Mouse (Mus musculus) liver, embryonic 16.5 days (tissue): Measurements from ENCODE around the gene 1700011L22Rik. TPM values are rescaled to one million over a fixed set of nuclear protein-coding genes. Genes with fewer than 3 reads are reported as not detected.

Source experiments
- ATAC-seq: fragments of 200-750 bp; cut with Nextera tagmentation; 2 replicates; pipeline ENCODE4 v1.8.0; 2017; ENCODE audit warnings: low read depth, mild to moderate bottlenecking, moderate number of reproducible peaks, moderate library complexity
- H3K27ac ChIP-seq: fragments of 300-500 bp; sonication (generic); 2 replicates; pipeline ENCODE4 v1.5.1; 2014; ENCODE audit warnings: mild to moderate bottlenecking, low read length
- H3K27me3 ChIP-seq: fragments of 300-500 bp; sonication (generic); 2 replicates; pipeline ENCODE4 v1.6.1; 2014; ENCODE audit warnings: low read depth, low read length, mixed read lengths; ENCODE audit not compliant: control insufficient read depth, insufficient read depth
- H3K36me3 ChIP-seq: fragments of 300-500 bp; sonication (generic); 2 replicates; pipeline ENCODE4 v1.6.1; 2014; ENCODE audit warnings: mild to moderate bottlenecking; ENCODE audit not compliant: control insufficient read depth, insufficient read depth
- H3K4me1 ChIP-seq: fragments of 300-500 bp; sonication (generic); 2 replicates; pipeline ENCODE4 v1.6.1; 2014; ENCODE audit warnings: low read depth, low read length, mixed read lengths; ENCODE audit not compliant: control insufficient read depth
- H3K4me2 ChIP-seq: fragments of 300-500 bp; sonication (generic); 2 replicates; pipeline ENCODE4 v1.6.1; 2014; ENCODE audit warnings: low read depth, low read length, mixed read lengths
- H3K4me3 ChIP-seq: fragments of 300-500 bp; sonication (generic); 2 replicates; pipeline ENCODE4 v1.5.1; 2014; ENCODE audit warnings: low read depth, mild to moderate bottlenecking, low read length
- H3K9ac ChIP-seq: fragments of 300-500 bp; sonication (generic); 2 replicates; pipeline ENCODE4 v1.6.1; 2014; ENCODE audit warnings: low read depth, low read length
- H3K9me3 ChIP-seq: fragments of 300-500 bp; sonication (generic); replicated peaks from 2 replicates; pipeline ENCODE4 v1.6.1; 2016; ENCODE audit warnings: low read length; ENCODE audit not compliant: control insufficient read depth
- WGBS: fragments of 180-500 bp; shearing (Covaris S2); extraction: QIAGEN DNeasy Blood & Tissue Kit; methylation state at CpG from one replicate; pipeline ENCODE4 v1.1.7; 2014; ENCODE audit not compliant: insufficient replicate concordance; 5-methylcytosine and 5-hydroxymethylcytosine counted together
- polyA plus RNA-seq: library from polyadenylated mRNA; unstranded; fragments of >200 nt; fragmentation: Nextera tagmentation; extraction: Ambion mirVana; gene quantifications from 2 replicates; pipeline ENCODE4 v1.2.1, GENCODE M21; 2015

1700011L22Rik gene
- polyA plus RNA-seq, 1 experiment from 2014 or later: not detected

GRCm38 (mm10) chr8:79208181-79208580 is 40.2 kb downstream of the 1700011L22Rik start:
- H3K4me2 ChIP-seq: no peak overlapping the region
- H3K4me1 ChIP-seq: no peaks in the 10 kb centered on the region; the same call in 1 of the 2 replicates
- no peaks in the 10 kb centered on the region for H3K36me3 ChIP-seq
- ATAC-seq: no peak
- no peak overlapping the region for H3K9ac ChIP-seq
- H3K27me3 ChIP-seq: no peaks in the 10 kb centered on the region
- H3K9me3 ChIP-seq: no peaks in the 10 kb centered on the region
- H3K27ac ChIP-seq: no peak overlapping the region
- WGBS: 62% methylated on average over 3 of the region's 3 CpGs
- no peak overlapping the region for H3K4me3 ChIP-seq

GRCm38 (mm10) chr8:79206895-79207294 is 41.5 kb downstream of the 1700011L22Rik start:
- Histone ChIP-seq H3K27ac (no peak overlapping the region), H3K9ac (no peak overlapping the region), H3K9me3 (no peaks in the 10 kb centered on the region), H3K27me3 (no peaks in the 10 kb centered on the region), H3K36me3 (no peaks in the 10 kb centered on the region), H3K4me1 (no peaks in the 10 kb centered on the region; the same call in 1 of the 2 replicates), H3K4me2 (no peak overlapping the region), H3K4me3 (no peak overlapping the region)
- 67% methylated on average over 4 of the region's 4 CpGs for WGBS
- ATAC-seq: no peak

- H3K4me1 ChIP-seq: no peaks in the 10 kb centered on the region
- 66% methylated on average over 11 of the region's 11 CpGs for WGBS
- no peak overlapping the region for H3K27ac ChIP-seq
- H3K9me3 ChIP-seq: no peaks in the 10 kb centered on the region
- H3K36me3 ChIP-seq: no peaks in the 10 kb centered on the region
- ATAC-seq: no peak
- H3K9ac ChIP-seq: no peak overlapping the region
- no peak overlapping the region for H3K4me2 ChIP-seq
- no peaks in the 10 kb centered on the region for H3K27me3 ChIP-seq
- no peak overlapping the region for H3K4me3 ChIP-seq
Measured at GRCm38 (mm10) chr8:79201446-79202147, 46.8 kb downstream of the 1700011L22Rik start.

- H3K4me3 ChIP-seq: no peak overlapping the region
- no peaks in the 10 kb centered on the region for H3K9me3 ChIP-seq
- 49% methylated on average over 3 of the region's 3 CpGs for WGBS
- no peaks in the 10 kb centered on the region for H3K4me1 ChIP-seq
- H3K4me2 ChIP-seq: no peak overlapping the region
- H3K9ac ChIP-seq: no peak overlapping the region
- no peaks in the 10 kb centered on the region for H3K36me3 ChIP-seq
- ATAC-seq: no peak
- H3K27me3 ChIP-seq: no peaks in the 10 kb centered on the region
- H3K27ac ChIP-seq: no peak overlapping the region
Measured at GRCm38 (mm10) chr8:79198675-79199074, 49.7 kb downstream of the 1700011L22Rik start.

- ATAC-seq: no peak
Measured at GRCm38 (mm10) chr8:79196481-79196880, 51.9 kb downstream of the 1700011L22Rik start.

GRCm38 (mm10) chr8:79190071-79190470 is 58.3 kb downstream of the 1700011L22Rik start:
- Histone ChIP-seq H3K9me3 (no peaks in the 10 kb centered on the region), H3K36me3 (no peaks in the 10 kb centered on the region), H3K4me1 (no peaks in the 10 kb centered on the region), H3K27me3 (no peaks in the 10 kb centered on the region), H3K4me3 (no peak overlapping the region), H3K27ac (no peak overlapping the region), H3K9ac (no peak overlapping the region), H3K4me2 (no peak overlapping the region)
- 75% methylated on average over 10 of the region's 10 CpGs for WGBS
- ATAC-seq: no peak

More at GRCm38 (mm10) chr8:79196481-79196880, 51.9 kb downstream of the 1700011L22Rik start:
- 56% methylated on average over 4 of the region's 4 CpGs for WGBS
- Histone ChIP-seq H3K36me3 (no peaks in the 10 kb centered on the region), H3K27ac (no peak overlapping the region), H3K27me3 (no peaks in the 10 kb centered on the region), H3K9ac (no peak overlapping the region), H3K4me2 (no peak overlapping the region), H3K4me1 (no peaks in the 10 kb centered on the region), H3K9me3 (no peaks in the 10 kb centered on the region), H3K4me3 (no peak overlapping the region)

GRCm38 (mm10) chr8:79185488-79185887 is 62.9 kb downstream of the 1700011L22Rik start:
- Histone ChIP-seq H3K27me3 (no peaks in the 10 kb centered on the region), H3K4me2 (no peak overlapping the region), H3K4me1 (no peaks in the 10 kb centered on the region), H3K36me3 (no peaks in the 10 kb centered on the region), H3K9me3 (no peaks in the 10 kb centered on the region), H3K4me3 (no peak overlapping the region), H3K27ac (no peak overlapping the region), H3K9ac (no peak overlapping the region)
- 66% methylated on average over 7 of the region's 7 CpGs for WGBS
- no peak for ATAC-seq

- no peak overlapping the region for H3K4me2 ChIP-seq
- 77% methylated on average over 6 of the region's 6 CpGs for WGBS
- no peaks in the 10 kb centered on the region for H3K36me3 ChIP-seq
- ATAC-seq: no peak
- no peak overlapping the region for H3K4me3 ChIP-seq
- no peaks in the 10 kb centered on the region for H3K4me1 ChIP-seq
- no peak overlapping the region for H3K27ac ChIP-seq
- no peak overlapping the region for H3K9ac ChIP-seq
- no peaks in the 10 kb centered on the region for H3K9me3 ChIP-seq
- no peaks in the 10 kb centered on the region for H3K27me3 ChIP-seq
Measured at GRCm38 (mm10) chr8:79179678-79180077, 68.7 kb downstream of the 1700011L22Rik start.

- Histone ChIP-seq H3K27me3 (no peaks in the 10 kb centered on the region), H3K9ac (no peak overlapping the region), H3K4me2 (no peak overlapping the region), H3K36me3 (no peaks in the 10 kb centered on the region), H3K9me3 (no peaks in the 10 kb centered on the region), H3K4me3 (no peak overlapping the region), H3K27ac (no peak overlapping the region), H3K4me1 (no peaks in the 10 kb centered on the region)
- ATAC-seq: no peak
- WGBS: 54% methylated on average over 4 of the region's 4 CpGs
Measured at GRCm38 (mm10) chr8:79175991-79176390, 72.4 kb downstream of the 1700011L22Rik start.
